Mouse (Mus musculus) heart, embryonic 11.5 days (tissue): Measurements from ENCODE around the gene Mapkbp1. TPM values are rescaled to one million over a fixed set of nuclear protein-coding genes. Genes with fewer than 3 reads are reported as not detected.

ENCODE experiments used
- ATAC-seq: fragments of 200-750 bp; cut with Nextera tagmentation; replicated peaks from 2 replicates; pipeline ENCODE4 v1.8.0; 2017; ENCODE audit warnings: moderate library complexity; ENCODE audit not compliant: insufficient number of reproducible peaks, low FRiP score, low TSS enrichment
- H3K27ac ChIP-seq: fragments of 300-500 bp; sonication (generic); 2 replicates; pipeline ENCODE4 v1.5.1; 2014; ENCODE audit warnings: mild to moderate bottlenecking, low read depth, low read length
- H3K27me3 ChIP-seq: fragments of 300-500 bp; sonication (generic); 2 replicates; pipeline ENCODE4 v1.6.1; 2014; ENCODE audit warnings: mild to moderate bottlenecking, low read length, mixed read lengths; ENCODE audit not compliant: control insufficient read depth, insufficient read depth
- H3K36me3 ChIP-seq: fragments of 300-500 bp; sonication (generic); 2 replicates; pipeline ENCODE4 v1.6.1; 2014; ENCODE audit warnings: mild to moderate bottlenecking, low read length, moderate library complexity, mixed read lengths; ENCODE audit not compliant: control insufficient read depth, insufficient read depth
- H3K4me1 ChIP-seq: fragments of 300-500 bp; sonication (generic); 2 replicates; pipeline ENCODE4 v1.6.1; 2014; ENCODE audit warnings: low read length; ENCODE audit not compliant: control insufficient read depth, insufficient read depth
- H3K4me2 ChIP-seq: fragments of 300-500 bp; sonication (generic); 2 replicates; pipeline ENCODE4 v1.6.1; 2014; ENCODE audit warnings: mild to moderate bottlenecking, moderate library complexity
- H3K4me3 ChIP-seq: fragments of 300-500 bp; sonication (generic); 2 replicates; pipeline ENCODE4 v1.5.1; 2014; ENCODE audit warnings: low read depth, low read length
- H3K9ac ChIP-seq: fragments of 300-500 bp; sonication (generic); 2 replicates; pipeline ENCODE4 v1.6.1; 2014; ENCODE audit warnings: mild to moderate bottlenecking, low read depth, low read length, moderate library complexity
- H3K9me3 ChIP-seq: fragments of 300-500 bp; sonication (generic); replicated peaks from 2 replicates; pipeline ENCODE4 v1.6.1; 2016; ENCODE audit warnings: low read length; ENCODE audit not compliant: control insufficient read depth
- WGBS: fragments of 180-500 bp; shearing (Covaris S2); extraction: QIAGEN DNeasy Blood & Tissue Kit; methylation state at CpG from one replicate; pipeline ENCODE4 v1.1.7; 2014; ENCODE audit not compliant: insufficient replicate concordance; 5-methylcytosine and 5-hydroxymethylcytosine counted together
- polyA plus RNA-seq: library from polyadenylated mRNA; unstranded; fragments of >200 nt; fragmentation: Nextera tagmentation; extraction: Ambion mirVana; gene quantifications from 2 replicates; pipeline ENCODE4 v1.2.1, GENCODE M21; 2014

The Mapkbp1 gene
- polyA plus RNA-seq, 1 experiment from 2014 or later = 2.5 TPM

GRCm38 (mm10) chr2:119999731-120000130 is 27.2 kb downstream of the Mapkbp1 start:
- ATAC-seq = no peak
- no peak overlapping the region for H3K4me3 ChIP-seq
- no peaks in the 10 kb centered on the region for H3K36me3 ChIP-seq
- WGBS = 89% methylated on average over 2 of the region's 2 CpGs
- no peaks in the 10 kb centered on the region for H3K9me3 ChIP-seq
- no peak overlapping the region for H3K27ac ChIP-seq
- no peak overlapping the region for H3K9ac ChIP-seq
- peaks cover 15% of the 10 kb centered on the region for H3K4me1 ChIP-seq
- no peak overlapping the region for H3K4me2 ChIP-seq
- no peaks in the 10 kb centered on the region for H3K27me3 ChIP-seq

GRCm38 (mm10) chr2:120000882-120001584 is 28.5 kb downstream of the Mapkbp1 start:
- ATAC-seq = no peak
- Histone ChIP-seq H3K27me3 (no peaks in the 10 kb centered on the region), H3K9me3 (no peaks in the 10 kb centered on the region), H3K4me2 (no peak overlapping the region), H3K4me1 (peaks cover 13% of the 10 kb centered on the region), H3K4me3 (no peak overlapping the region), H3K9ac (no peak overlapping the region), H3K36me3 (no peaks in the 10 kb centered on the region), H3K27ac (peak overlapping the region; percentile 50; the same call in 1 of the 2 replicates)
- WGBS = 47% methylated on average over 3 of the region's 3 CpGs

GRCm38 (mm10) chr2:120001956-120002355 is 29.5 kb downstream of the Mapkbp1 start:
- H3K27me3 ChIP-seq = no peaks in the 10 kb centered on the region
- no peak overlapping the region for H3K4me3 ChIP-seq
- H3K27ac ChIP-seq = no peak overlapping the region
- no peaks in the 10 kb centered on the region for H3K36me3 ChIP-seq
- no peaks in the 10 kb centered on the region for H3K9me3 ChIP-seq
- no peak for ATAC-seq
- WGBS = 73% methylated on average over 4 of the region's 4 CpGs
- H3K9ac ChIP-seq = no peak overlapping the region
- peaks cover 13% of the 10 kb centered on the region for H3K4me1 ChIP-seq
- H3K4me2 ChIP-seq = no peak overlapping the region

- H3K9ac ChIP-seq = no peak overlapping the region
- no peak overlapping the region for H3K4me2 ChIP-seq
- no peaks in the 10 kb centered on the region for H3K9me3 ChIP-seq
- H3K27ac ChIP-seq = no peak overlapping the region
- no peak overlapping the region for H3K4me3 ChIP-seq
- 71% methylated on average over 2 of the region's 2 CpGs for WGBS
- ATAC-seq = no peak
- H3K4me1 ChIP-seq = peaks cover 13% of the 10 kb centered on the region
- H3K36me3 ChIP-seq = no peaks in the 10 kb centered on the region
- H3K27me3 ChIP-seq = no peaks in the 10 kb centered on the region
Observed at GRCm38 (mm10) chr2:120003970-120004369, 31.5 kb downstream of the Mapkbp1 start.

- Histone ChIP-seq H3K4me3 (no peak overlapping the region), H3K36me3 (no peaks in the 10 kb centered on the region), H3K27me3 (no peaks in the 10 kb centered on the region), H3K9me3 (no peaks in the 10 kb centered on the region), H3K27ac (no peak overlapping the region), H3K4me1 (peaks cover under 1% of the 10 kb centered on the region; the same call in 1 of the 2 replicates), H3K9ac (no peak overlapping the region), H3K4me2 (no peak overlapping the region)
- 87% methylated on average over 7 of the region's 7 CpGs for WGBS
- no peak for ATAC-seq
Observed at GRCm38 (mm10) chr2:120006696-120007095, 34.2 kb downstream of the Mapkbp1 start.

GRCm38 (mm10) chr2:120007680-120008210 is 35.2 kb downstream of the Mapkbp1 start:
- Histone ChIP-seq H3K36me3 (no peaks in the 10 kb centered on the region), H3K27ac (no peak overlapping the region), H3K4me3 (no peak overlapping the region), H3K9me3 (no peaks in the 10 kb centered on the region), H3K4me2 (no peak overlapping the region), H3K4me1 (no peaks in the 10 kb centered on the region), H3K9ac (no peak overlapping the region), H3K27me3 (no peaks in the 10 kb centered on the region)
- no peak for ATAC-seq
- 77% methylated on average over 4 of the region's 4 CpGs for WGBS

GRCm38 (mm10) chr2:120008672-120009071 is 36.2 kb downstream of the Mapkbp1 start:
- H3K36me3 ChIP-seq = no peaks in the 10 kb centered on the region
- no peak overlapping the region for H3K27ac ChIP-seq
- H3K9ac ChIP-seq = no peak overlapping the region
- no peak overlapping the region for H3K4me2 ChIP-seq
- no peak for ATAC-seq
- H3K9me3 ChIP-seq = no peaks in the 10 kb centered on the region
- peaks cover 3% of the 10 kb centered on the region; the same call in 1 of the 2 replicates for H3K4me1 ChIP-seq
- H3K4me3 ChIP-seq = no peak overlapping the region
- no peaks in the 10 kb centered on the region for H3K27me3 ChIP-seq
- 44% methylated on average over 4 of the region's 4 CpGs for WGBS

GRCm38 (mm10) chr2:120011462-120012200 is 39.1 kb downstream of the Mapkbp1 start:
- no peaks in the 10 kb centered on the region for H3K27me3 ChIP-seq
- no peaks in the 10 kb centered on the region for H3K36me3 ChIP-seq
- no peak overlapping the region for H3K9ac ChIP-seq
- H3K4me2 ChIP-seq = no peak overlapping the region
- no peak overlapping the region for H3K4me3 ChIP-seq
- no peak for ATAC-seq
- 75% methylated on average over 8 of the region's 8 CpGs for WGBS
- peaks cover 3% of the 10 kb centered on the region; the same call in 1 of the 2 replicates for H3K4me1 ChIP-seq
- H3K27ac ChIP-seq = no peak overlapping the region
- H3K9me3 ChIP-seq = no peaks in the 10 kb centered on the region
